In the genomic region with DNA sequence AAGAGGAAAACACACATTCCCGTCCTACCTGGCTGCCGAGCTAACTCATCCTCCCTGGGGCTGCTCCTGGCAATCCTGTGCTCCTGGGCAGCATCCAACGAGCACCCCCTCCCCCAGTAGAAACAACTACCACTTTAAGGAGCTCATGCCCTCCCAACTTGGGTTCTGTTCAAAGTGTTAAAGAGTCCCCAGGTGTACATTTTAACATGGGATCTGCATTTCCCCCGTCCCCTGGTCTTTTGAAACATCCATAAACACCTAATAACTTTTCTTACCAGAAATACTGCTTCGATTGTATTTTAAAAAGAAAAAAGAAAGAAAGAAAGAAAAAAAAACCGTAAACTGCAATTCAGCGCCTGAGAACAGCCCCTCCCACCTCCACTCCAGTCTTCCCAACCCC, we compare ENCODE assay signal across 9 mouse cellular contexts. TPM values are rescaled to one million over a fixed set of nuclear protein-coding genes. Genes with fewer than 3 reads are reported as not detected.
DNase-seq lines count a peak whose midpoint lies in the region; ATAC-seq lines count a peak whose summit lies in the region.
"Had no signal": no experiment of that assay in that cellular context is flagged by ENCODE, and none has a peak within 500 bp of the region (broad histone marks: within the 10 kb centered on the region; RNA-seq: fewer than 3 reads in every experiment).

No protein-coding gene starts in this region.

- no peak overlapping the region for H3K27ac ChIP-seq in lung, embryonic 15.5 days
- H3K27ac ChIP-seq in forebrain, embryonic 13.5 days = no peak overlapping the region
- H3K27ac ChIP-seq in limb, embryonic 12.5 days = no peak overlapping the region
- no peak overlapping the region for H3K27ac ChIP-seq in neural tube, embryonic 15.5 days (replicated peaks)

- H3K4me2 ChIP-seq in lung, embryonic 15.5 days = peak overlapping the region; percentile 51
- peak overlapping the region; percentile 42 for H3K4me2 ChIP-seq in forebrain, embryonic 13.5 days
- H3K4me2 ChIP-seq in limb, embryonic 12.5 days = peak overlapping the region; percentile 57
- H3K4me2 ChIP-seq in neural tube, embryonic 15.5 days = peak overlapping the region; percentile 49

- DNase-seq in lung, postnatal 4 days = no peak
- DNase-seq in frontal cortex, postnatal 25 days (ENCODE audit: low spot score in 2 of 2) = no peak
- no peak for DNase-seq in urinary bladder, postnatal 4 days (ENCODE audit: low spot score in 2 of 2)
- DNase-seq in cerebellum, adult 9-11 months = no peak

- H3K4me1 ChIP-seq in lung, embryonic 15.5 days = 0 out of 2 replicates have a peak, but pooled peaks cover 9% of the 10 kb centered on the region
- no peaks in the 10 kb centered on the region; the same call in 1 of the 2 replicates for H3K4me1 ChIP-seq in forebrain, embryonic 13.5 days
- peaks cover 20% of the 10 kb centered on the region for H3K4me1 ChIP-seq in limb, embryonic 12.5 days (replicated peaks)
- H3K4me1 ChIP-seq in neural tube, embryonic 15.5 days = 0 out of 2 replicates have a peak, but pooled peaks cover 7% of the 10 kb centered on the region

- 4% methylated on average over 7 of the region's 7 CpGs for whole genome bisulfite sequencing in lung, embryonic 15.5 days
- 8% methylated on average over 7 of the region's 7 CpGs for WGBS in forebrain, embryonic 13.5 days
- WGBS in limb, embryonic 12.5 days = 2% methylated on average over 7 of the region's 7 CpGs
- 5% methylated on average over 7 of the region's 7 CpGs for WGBS in neural tube, embryonic 15.5 days

- no peaks in the 10 kb centered on the region for H3K9me3 ChIP-seq in lung, embryonic 15.5 days
- H3K9me3 ChIP-seq in forebrain, embryonic 13.5 days (replicated peaks) = no peaks in the 10 kb centered on the region
- no peaks in the 10 kb centered on the region for H3K9me3 ChIP-seq in limb, embryonic 12.5 days
- H3K9me3 ChIP-seq in neural tube, embryonic 15.5 days (replicated peaks) = no peaks in the 10 kb centered on the region

- ATAC-seq in lung, embryonic 15.5 days (ENCODE audit: borderline replicate concordance, extremely low read depth, low FRiP score, low TSS enrichment) = no peak
- no peak for ATAC-seq in forebrain, embryonic 13.5 days
- no peak for ATAC-seq in limb, embryonic 12.5 days (ENCODE audit: insufficient number of reproducible peaks, insufficient read depth, low FRiP score, low TSS enrichment, low read depth)
- ATAC-seq in neural tube, embryonic 15.5 days (ENCODE audit: low FRiP score) = no peak

- no peak overlapping the region for H3K9ac ChIP-seq in lung, embryonic 15.5 days
- H3K9ac ChIP-seq in forebrain, embryonic 13.5 days = no peak overlapping the region
- 0 out of 2 replicates have a peak overlapping the region, but pooled peaks have one; percentile 31 for H3K9ac ChIP-seq in limb, embryonic 12.5 days (replicated peaks)
- H3K9ac ChIP-seq in neural tube, embryonic 15.5 days (replicated peaks) = no peak overlapping the region

- peaks cover 8% of the 10 kb centered on the region for H3K27me3 ChIP-seq in lung, embryonic 15.5 days
- H3K27me3 ChIP-seq in forebrain, embryonic 13.5 days = peaks cover 69% of the 10 kb centered on the region
- H3K27me3 ChIP-seq in limb, embryonic 12.5 days = peaks cover 34% of the 10 kb centered on the region
- H3K27me3 ChIP-seq in neural tube, embryonic 15.5 days (replicated peaks) = peaks cover 21% of the 10 kb centered on the region

- no peaks in the 10 kb centered on the region for H3K36me3 ChIP-seq in lung, embryonic 15.5 days
- no peaks in the 10 kb centered on the region for H3K36me3 ChIP-seq in forebrain, embryonic 13.5 days (ENCODE audit: poor library complexity, severe bottlenecking)
- no peaks in the 10 kb centered on the region for H3K36me3 ChIP-seq in limb, embryonic 12.5 days
- H3K36me3 ChIP-seq in neural tube, embryonic 15.5 days = no peaks in the 10 kb centered on the region

- peak overlapping the region; percentile 16; the same call in 1 of the 2 replicates for H3K4me3 ChIP-seq in lung, embryonic 15.5 days
- no peak overlapping the region for H3K4me3 ChIP-seq in forebrain, embryonic 13.5 days
- H3K4me3 ChIP-seq in limb, embryonic 12.5 days (replicated peaks) = peak overlapping the region; percentile 24
- no peak overlapping the region for H3K4me3 ChIP-seq in neural tube, embryonic 15.5 days (replicated peaks)

RNA-seq across cellular contexts. Expression of a gene that starts 35.6 kb away (rescaled TPM):
- polyA plus RNA-seq in lung, embryonic 15.5 days (2015; fragmentation: Nextera tagmentation; extraction: Ambion mirVana) = 0.38 and 1.3 TPM in 2 replicates
- polyA plus RNA-seq in forebrain, embryonic 13.5 days (2015; fragmentation: Nextera tagmentation; extraction: Ambion mirVana) = 1.8 and 2.1 TPM in 2 replicates
- 5.8 and 6.3 TPM in 2 replicates for polyA plus RNA-seq in limb, embryonic 12.5 days (2016; fragmentation: Nextera tagmentation; extraction: Ambion mirVana)
- 7.4 and 9.7 TPM in 2 replicates for polyA plus RNA-seq in neural tube, embryonic 15.5 days (2015; fragmentation: Nextera tagmentation; extraction: Ambion mirVana)
- polyA plus RNA-seq: large intestine, adult 2 months had no signal

RNA-seq across cellular contexts. Expression of a gene that starts 36.5 kb away (rescaled TPM):
- polyA plus RNA-seq in lung, embryonic 15.5 days (2015; fragmentation: Nextera tagmentation; extraction: Ambion mirVana) = not detected in 2 replicates
- 1.3 and 2.9 TPM in 2 replicates for polyA plus RNA-seq in forebrain, embryonic 13.5 days (2015; fragmentation: Nextera tagmentation; extraction: Ambion mirVana)
- not detected in 2 replicates for polyA plus RNA-seq in limb, embryonic 12.5 days (2016; fragmentation: Nextera tagmentation; extraction: Ambion mirVana)
- not detected in 2 replicates for polyA plus RNA-seq in neural tube, embryonic 15.5 days (2015; fragmentation: Nextera tagmentation; extraction: Ambion mirVana)
- polyA plus RNA-seq: large intestine, adult 2 months had no signal

Comparison
In these comparisons a context has a peak if more than half of its experiments do, and no peak if none do; other contexts are left out.
1. H3K4me3 ChIP-seq: peak in lung, embryonic 15.5 days (single experiment) and limb, embryonic 12.5 days (single experiment); none in forebrain, embryonic 13.5 days (single experiment) and neural tube, embryonic 15.5 days (single experiment).
2. Peak in every context shown above with its lines, with median percentiles within 50 percentile points of each other: H3K4me2 ChIP-seq.